Mouse (Mus musculus): ENCODE results near the gene Iqca.

The Iqca gene

DNA sequence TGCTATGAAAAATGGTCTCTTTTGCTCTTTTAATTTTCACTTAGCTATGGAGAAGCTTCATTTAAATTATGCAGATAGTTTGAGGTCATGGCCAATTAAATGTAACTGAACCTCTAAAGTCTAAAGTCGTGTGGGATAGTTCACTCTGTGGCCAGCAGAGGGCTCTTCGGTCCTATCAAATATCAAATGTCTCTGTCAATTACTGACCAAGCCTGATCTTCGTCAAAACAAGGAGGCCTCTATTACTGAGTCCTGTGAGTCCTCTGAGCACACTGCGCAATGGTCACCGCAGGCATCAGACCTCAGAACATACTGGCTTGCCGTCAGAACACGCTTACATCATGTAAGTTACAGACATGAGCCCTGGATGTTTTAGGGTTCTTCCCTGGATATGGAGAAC is 92.6 kb downstream of the Iqca start:
- DNase-seq (ENCODE audit: low read depth, low spot score), result peak; percentile 67

DNA sequence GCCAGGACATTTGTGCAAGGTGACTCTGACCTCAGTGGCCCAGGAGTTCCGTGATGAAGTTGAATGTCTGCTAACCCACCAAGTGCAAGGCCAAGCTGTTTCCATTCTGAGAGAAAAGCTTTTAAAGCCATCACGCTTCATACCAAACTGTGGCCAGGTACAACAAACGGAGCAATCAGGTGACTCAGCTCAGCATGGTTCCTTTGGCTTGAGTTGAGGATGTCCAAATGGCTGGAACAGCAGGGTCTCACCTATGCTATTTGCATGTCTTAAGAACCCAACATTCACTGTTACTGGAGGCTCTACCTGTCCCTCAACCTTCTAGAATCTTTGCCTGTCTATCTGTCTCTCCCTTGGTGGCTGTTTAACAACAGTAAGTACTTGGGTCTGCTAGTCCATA is 93.1 kb downstream of the Iqca start:
- peak; percentile 60 for DNase-seq (ENCODE audit: low read depth, low spot score)

DNA sequence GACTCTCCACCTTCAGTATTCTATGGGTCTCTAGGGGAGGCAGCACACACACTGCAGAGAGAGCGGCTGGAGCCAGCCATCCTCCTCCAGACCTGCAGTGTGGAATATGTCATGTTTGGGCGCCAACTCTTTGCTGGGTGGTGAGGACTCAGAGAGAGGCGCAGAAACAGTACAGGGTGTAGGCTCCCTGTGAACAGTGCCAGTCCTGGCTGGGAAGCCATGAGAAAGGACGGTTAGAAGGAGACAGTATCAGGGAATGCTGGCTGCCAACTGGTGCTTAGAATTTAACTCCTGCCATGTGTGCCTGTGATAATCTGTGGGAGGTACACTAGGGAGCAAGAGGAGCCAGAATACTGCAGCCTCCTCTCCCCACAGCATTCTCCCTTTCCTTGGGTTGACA is 98.2 kb downstream of the Iqca start:
- DNase-seq (ENCODE audit: low read depth, low spot score), result no peak

DNA sequence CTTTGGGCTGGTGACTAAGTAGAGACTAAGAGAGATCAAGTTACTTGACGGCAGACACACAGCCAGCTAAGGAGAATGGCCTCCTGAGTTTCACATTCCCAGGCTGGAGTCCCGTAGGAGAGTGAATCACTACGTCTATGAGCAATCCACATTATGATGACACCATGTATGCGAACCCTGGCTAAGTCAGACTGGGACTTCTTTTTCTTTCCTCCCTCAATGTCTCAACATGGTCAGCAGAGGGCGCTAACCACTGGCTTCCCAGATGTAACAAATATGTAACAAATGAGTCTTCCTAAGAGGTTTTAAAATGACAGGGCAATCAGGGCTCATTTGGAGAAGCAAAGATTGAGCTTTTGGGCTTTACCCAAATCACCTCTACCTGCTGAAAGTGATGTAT is 101.9 kb downstream of the Iqca start:
- DNase-seq (ENCODE audit: low read depth, low spot score), result peak; percentile 78

DNA sequence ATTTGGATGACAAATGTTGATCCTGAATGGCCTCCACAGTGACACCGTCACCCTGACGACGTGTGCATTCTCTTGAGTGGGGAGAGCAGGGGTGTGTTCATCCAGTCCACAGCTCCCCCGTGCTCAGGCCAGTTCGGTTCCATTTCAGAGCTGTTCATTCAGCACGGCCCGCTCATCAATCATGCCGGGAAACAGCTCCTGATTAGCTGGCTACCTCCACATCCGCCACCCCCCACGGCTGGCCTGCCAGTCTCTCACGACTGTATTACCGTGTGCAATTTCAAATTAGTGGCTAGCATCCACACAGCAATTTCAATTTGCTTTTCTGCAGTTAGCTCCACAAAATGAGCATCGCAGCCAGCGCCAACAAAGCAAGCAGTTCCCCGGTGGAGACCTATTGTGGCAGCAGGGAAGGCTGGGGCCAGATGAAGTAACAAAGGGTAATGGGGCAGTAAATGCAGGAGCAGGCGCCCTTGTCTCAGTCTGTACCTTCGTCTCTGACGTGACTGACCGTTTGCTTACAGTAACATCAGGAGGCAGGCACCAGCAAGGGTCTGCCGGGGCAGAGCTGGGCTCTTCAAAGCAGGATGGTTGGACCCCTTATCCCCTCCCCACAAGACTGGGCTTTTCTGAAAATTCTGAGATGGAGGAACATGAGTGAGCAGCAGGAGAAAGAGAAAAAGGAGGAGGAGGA is 103.0 kb downstream of the Iqca start:
- peak; percentile 17 for DNase-seq (ENCODE audit: low read depth, low spot score)

DNA sequence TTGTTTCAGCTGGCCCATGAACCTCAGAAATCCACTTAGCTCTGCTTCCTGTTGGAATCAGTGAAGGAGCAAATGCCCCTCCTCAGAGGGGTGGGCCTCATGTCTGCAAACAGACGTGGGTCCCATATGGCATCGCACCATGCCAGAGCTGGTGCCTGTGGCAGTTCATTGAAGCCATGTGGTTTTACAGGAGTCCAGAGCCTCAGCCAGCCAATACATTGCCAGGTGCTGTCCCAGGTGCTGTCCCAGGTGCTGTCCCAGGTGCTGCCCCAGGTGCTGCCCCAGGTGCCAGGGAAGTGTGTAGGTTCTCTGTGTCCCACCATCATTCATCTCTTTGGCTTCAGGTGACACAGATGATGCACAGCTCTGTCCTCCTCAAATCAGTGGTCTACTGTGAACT is 124.9 kb downstream of the Iqca start:
- peak; percentile 30 for DNase-seq (ENCODE audit: low read depth, low spot score)

DNA sequence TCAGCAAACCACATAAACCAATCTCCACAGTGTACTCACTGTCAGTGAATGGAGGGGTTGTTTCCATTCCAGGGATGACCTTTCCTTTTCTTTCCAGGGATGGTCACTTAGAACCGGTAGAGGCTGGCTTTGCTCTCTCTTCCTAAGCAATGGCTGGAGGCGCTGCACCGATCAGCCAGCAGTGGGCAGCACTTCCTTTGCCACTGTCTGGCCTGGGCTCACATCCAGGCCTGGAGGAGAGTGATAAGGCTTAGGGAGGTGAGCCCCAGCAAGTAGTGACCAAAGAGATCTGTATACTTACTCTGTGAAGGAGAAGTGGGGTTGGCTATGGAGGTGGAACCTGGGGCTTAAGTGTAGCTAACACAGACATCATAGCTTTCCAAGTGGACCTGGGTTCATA is 126.3 kb downstream of the Iqca start:
- DNase-seq (ENCODE audit: low read depth, low spot score), result peak; percentile 75

DNA sequence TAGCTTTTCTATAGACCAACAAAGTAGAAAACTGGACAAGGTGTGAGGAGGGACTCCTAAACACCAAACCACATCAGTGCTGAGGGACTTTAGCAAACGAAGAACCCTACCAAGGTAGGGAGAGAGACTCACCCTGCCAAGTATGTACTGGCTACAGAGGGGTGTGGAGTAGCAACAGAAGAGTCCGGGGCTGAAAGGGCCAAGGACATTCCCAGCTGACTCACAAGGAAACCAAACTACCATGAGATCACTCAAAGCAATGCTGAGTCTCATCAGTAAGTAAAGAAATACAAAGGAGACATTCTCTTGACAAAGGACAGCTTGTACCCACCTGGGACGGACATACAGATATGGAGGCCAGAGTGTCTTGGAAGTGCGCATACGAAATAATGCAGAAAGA is 132.9 kb downstream of the Iqca start:
- DNase-seq (ENCODE audit: low read depth, low spot score), result peak; percentile 19

DNA sequence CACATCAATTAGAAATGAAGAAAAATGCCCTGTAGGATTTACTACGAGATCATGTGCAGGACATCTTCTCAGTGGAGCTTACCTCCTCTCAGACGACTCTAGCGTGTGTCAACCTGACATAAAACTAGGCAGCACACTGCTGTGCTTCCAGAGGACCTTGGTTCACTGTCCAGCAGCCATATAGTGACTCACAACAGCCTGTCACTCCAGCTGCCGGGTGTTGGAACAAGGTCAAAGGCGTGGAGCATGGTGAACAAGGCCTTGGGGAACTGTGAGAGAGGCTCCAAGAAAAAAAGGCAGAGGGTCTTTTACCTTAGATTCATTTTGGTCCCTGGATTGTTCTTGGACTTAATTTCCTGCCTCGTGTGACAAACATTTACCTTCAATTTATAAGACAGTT is 135.1 kb downstream of the Iqca start:
- no peak for DNase-seq (ENCODE audit: low read depth, low spot score)

DNA sequence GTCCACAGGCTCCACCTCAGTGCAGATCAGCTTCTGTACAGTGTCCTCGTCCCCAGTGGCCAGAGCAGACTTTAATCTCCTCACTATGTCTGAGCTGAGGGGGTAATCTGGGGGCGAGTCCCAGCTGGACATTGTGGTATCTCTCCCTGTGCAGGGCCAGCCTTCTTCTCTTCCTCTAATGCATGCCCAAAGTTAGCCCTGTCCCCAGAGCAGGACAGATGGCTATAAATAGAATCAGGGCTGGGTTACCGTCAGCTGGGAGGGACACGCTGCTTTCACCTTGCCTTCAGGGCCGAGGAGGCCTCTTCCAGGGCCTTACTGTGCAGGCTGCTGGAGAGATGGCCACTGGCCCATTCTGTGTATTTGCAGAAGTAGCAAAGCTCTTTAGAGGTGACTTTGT is 138.8 kb downstream of the Iqca start, which contains the start of gene Asb18:
Asb18 (minus strand) TSS at position 221 of the 400 bp plus-strand sequence.
- DNase-seq (ENCODE audit: low read depth, low spot score), result no peak

DNA sequence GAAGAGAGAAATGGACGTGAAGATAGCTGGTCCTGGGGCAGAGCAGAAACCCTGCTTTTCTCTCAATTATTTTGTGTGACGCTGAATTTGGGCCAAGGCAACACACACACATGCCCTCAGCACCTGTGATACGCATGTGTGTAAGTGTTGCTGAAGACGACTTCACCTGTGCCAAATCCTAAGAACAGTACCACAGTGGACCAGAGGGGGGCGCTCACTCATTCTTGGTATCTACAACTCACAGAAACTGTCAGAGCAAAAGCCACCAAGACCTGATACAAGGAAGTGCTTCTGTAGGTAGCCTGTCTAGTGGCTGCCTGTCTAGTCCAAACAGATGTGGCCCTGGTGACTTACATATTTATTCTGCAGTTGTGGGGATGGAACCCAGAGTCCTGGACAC is 139.9 kb downstream of the Iqca start:
- peak; percentile 79 for DNase-seq (ENCODE audit: low read depth, low spot score)

DNA sequence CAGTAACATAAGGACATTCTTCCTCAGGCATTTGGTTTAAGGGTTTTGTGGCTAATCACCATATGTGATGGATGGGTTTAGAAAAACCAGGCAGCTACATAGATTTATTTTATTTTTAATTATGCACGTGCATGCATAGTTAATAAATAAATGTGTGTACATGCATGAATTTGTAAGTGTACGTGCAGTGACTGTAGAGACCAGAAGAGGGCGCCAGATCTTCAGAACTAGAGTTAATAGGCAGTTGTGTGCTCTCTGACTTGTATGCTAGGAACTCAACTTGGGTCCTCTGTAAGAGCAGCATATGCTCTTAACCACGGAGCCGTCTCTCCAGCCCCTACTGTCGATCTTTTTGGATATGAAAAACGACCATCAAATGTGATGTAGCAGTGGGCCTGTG is 140.4 kb downstream of the Iqca start:
- DNase-seq (ENCODE audit: low read depth, low spot score), result peak; percentile 67

DNA sequence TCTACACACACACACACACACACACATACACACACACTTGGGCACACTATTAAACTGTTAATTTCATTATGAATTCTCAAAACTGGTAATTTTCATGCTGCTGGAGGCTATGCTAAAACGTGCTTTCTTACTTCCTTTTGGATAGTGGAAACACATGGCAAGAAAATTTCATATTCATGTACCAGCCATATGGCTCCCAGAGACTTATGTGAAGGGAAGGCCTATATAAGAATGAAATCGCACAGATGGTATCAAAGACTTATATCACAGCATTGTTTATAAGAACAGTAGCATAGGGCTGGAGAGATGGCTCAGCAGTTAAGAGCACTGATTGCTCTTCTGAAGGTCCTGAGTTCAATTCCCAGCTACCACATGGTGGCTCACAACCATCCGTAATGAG is 141.0 kb downstream of the Iqca start:
- no peak for DNase-seq (ENCODE audit: low read depth, low spot score)

DNA sequence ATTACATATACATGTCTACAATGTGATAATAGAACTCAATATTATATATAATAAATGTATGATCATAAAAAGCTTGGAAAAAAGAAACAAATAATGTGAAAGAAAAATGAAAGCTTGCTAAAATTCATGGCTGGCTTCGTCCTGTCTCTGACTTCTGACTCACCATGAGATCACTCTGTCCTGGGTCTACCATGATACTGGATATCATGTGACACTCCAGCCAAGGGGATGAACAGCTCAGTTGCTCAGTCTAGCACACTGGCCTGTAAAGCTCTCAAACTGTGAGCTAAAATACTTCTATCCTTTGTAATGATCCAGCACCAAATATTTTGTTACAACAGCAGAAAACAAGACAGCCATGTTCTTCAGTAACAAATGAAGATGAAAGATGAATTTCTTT is 143.1 kb downstream of the Iqca start:
- DNase-seq (ENCODE audit: low read depth, low spot score), result no peak

DNA sequence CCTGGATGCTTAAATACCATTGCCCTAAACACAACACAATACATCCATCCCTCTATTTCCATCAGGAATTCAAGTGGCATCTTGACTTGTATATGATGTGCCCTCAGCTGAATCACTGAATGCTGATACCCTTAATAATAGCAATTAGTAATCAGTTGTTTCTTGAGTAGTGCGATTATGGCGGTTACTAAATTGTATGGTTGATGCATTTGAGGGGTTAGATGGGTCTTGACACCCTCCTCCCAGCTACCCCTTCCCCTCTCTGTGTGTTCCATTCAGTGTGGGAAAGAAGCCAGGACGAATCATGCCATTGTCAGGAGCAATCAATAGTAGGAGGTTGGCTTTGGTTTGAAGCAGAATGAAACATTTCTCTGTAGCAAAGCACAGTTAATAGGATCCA is 144.0 kb downstream of the Iqca start:
- DNase-seq (ENCODE audit: low read depth, low spot score), result no peak

DNA sequence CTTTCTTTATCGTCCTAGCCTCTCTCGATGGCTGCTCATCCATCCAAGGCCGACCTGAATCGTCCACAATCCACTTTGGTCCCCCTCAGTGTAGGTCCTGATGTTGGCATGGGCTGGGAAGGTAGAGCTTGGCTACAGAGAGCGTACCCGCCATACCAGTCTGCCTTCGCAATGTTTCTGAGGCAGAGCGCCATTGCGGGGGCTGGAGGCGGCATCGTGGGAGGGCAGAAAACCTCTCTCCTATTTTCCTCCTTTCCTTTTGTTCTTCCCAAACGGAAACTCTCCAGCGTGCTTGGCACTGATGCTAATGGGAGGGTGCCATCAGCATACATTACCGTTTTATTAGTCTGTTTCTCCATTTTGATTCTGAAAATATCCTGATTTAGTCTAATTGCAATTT is 146.5 kb downstream of the Iqca start:
- DNase-seq (ENCODE audit: low read depth, low spot score), result no peak

DNA sequence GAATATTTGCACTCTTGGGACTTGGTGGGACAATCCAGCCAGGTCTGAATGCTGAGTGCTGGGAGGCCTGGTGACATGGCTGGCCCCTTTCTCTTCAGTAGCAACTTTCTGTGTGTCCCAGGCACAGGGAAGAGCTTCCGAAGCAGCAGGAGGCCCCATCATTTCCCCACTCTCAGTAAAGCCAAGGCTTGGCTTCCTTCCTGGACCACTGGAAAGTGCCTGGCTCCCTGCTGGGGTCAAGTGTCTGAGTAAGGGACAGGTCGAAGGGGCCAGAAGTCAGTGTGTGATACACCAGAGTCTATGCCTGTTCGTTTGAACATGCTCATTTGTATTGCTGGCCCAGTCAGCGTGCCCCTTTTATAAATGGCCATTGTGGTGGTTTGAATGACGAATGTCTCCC is 152.2 kb downstream of the Iqca start:
- DNase-seq (ENCODE audit: low read depth, low spot score), result no peak

DNA sequence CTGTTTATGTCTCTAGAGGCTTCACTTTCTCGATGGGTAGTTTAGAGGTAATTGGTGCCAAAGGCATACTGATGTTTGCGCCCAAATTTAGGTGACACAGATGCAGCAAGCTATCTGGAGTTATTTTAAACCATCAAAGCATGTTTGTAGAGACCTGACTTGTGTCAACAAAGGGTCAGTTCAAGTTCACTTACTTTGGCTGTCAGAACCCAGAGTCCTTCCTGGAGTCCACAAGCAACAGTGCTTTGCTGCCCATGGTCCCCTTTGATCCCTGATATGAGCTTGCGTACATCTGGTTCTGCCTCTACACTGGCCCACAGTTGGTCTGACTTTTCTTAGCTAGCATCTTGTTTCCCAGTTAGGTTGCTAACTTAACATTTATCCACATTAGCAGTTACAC is 153.3 kb downstream of the Iqca start:
- no peak for DNase-seq (ENCODE audit: low read depth, low spot score)

DNA sequence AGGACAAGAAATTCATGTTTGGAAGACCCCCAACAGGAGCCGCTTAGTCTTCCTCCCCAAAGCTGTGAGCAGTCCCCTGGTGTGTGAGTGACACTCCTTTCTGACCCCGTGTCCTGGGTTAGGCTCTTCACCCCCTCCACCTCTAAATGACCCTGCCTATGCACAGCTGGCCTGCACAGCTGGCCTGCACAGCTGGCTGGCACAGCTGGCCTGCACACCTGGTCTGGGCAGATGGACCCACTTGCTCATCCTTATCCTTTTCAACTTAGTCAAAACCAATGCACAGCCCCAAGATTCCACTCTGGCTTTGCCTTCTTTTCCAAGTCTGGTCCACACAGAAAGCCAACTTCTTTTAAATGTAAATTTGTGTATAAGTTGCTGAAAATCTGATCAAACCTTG is 154.5 kb downstream of the Iqca start:
- DNase-seq (ENCODE audit: low read depth, low spot score), result no peak

DNA sequence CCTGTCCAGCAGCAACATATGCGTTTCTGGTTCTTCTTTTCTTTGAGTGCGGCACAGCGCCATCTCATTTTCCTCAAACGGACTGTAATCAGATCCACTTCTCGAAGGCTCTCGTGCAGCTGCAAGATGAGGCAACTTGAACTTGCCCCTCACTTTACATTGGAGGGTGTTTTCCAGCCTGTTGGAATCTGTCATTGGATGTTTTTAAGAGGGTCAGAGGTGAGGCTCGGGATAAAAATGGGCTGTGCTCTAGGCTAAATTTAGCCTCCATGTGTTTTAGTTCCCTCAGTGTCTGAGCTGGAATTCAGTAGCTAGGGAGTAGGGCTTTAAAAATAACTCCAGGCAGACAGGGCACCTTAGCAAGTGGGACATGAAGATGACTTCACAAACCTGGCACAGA is 155.1 kb downstream of the Iqca start:
- no peak for DNase-seq (ENCODE audit: low read depth, low spot score)

DNA sequence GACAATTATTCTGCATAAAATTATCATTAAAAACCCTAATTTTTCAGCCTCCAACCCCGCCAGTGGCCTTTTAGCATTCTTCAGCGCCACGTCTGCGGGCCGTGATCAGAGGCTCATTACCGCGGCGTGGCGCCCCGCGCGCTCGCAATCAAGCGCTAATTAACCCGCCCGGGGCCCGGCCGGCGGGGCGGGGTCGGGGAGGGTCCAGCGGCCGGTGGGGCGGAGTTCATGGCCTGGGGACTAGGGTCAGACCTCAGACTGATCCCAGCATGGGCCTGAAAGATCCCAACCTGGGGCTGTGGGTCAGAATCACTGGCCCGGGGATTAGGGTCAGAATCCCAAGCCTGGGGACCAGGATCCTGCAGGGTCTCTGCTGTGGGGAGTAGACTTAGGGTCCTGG is 160.9 kb downstream of the Iqca start:
- DNase-seq (ENCODE audit: low read depth, low spot score), result no peak

Measured in ZHBTc4 (cell line).